Mouse (Mus musculus) regulatory T cell (primary cell): ENCODE data around the gene Col20a1.

ENCODE experiments used
- in situ Hi-C: fragments of 300-600 bp; cut with MboI, MseI; formaldehyde crosslinking; loops from one replicate; pipeline ENCODE4 v1.15.1; 2025; ENCODE audit warnings: high pct_unique_total_duplicates

The Col20a1 gene

GRCm38 (mm10) chr2:181058193-181058592 lies 71.9 kb downstream of the Col20a1 start:
- in situ Hi-C loops, result loop anchor here (5.0 kb wide), 1 partner anchor 61 kb away; no protein-coding TSS in a partner anchor

DNA sequence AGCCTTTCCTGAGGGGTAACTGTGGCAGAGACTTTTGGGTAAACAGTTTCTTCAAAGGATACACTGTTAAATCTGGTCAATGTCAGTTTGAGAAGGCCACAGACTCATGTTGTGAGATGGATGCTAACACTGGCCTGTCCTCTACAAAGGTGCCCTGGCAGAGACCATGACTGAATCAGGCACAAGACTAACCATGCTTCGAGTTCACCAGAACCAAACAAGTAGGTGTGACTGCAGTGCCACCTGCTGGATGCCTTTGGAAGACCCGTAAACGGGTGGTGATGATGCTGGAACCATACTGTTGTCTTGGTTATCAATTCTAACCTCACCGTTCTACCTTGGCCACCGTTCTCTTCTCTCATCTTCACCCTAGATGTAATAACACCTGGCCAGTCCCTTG lies 73.8 kb downstream of the Col20a1 start:
- in situ Hi-C loops, result no loop called here

DNA sequence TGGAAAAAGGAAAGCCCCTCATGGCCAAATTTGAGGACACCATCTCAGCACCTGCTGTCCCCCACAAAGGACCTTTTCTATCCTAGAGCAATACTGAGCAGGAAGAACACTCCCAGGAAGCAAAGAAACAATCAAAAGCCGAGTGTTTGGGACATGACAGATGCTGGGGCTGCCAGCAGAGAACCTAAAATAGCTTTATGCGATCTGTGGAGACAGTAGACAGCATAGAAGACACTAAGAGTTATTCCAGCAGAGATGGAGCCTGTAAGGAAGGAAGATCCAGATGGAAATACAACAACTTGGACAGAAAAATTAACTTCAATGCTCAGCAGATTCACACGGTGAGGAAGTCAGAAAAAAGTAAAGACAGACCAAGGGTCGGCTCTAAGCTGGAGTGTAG lies 79.5 kb downstream of the Col20a1 start:
- in situ Hi-C loops, result no loop called here
